Mouse (Mus musculus): ENCODE measurements around the gene Syt16.

Syt16 gene

GRCm38 (mm10) chr12:74105811-74106513, 108.5 kb downstream of the Syt16 start:
- peak; percentile 9 for DNase-seq (ENCODE audit: low read depth, low spot score)

GRCm38 (mm10) chr12:74108663-74109081, 111.2 kb downstream of the Syt16 start:
- DNase-seq (ENCODE audit: low read depth, low spot score), result no peak

DNA sequence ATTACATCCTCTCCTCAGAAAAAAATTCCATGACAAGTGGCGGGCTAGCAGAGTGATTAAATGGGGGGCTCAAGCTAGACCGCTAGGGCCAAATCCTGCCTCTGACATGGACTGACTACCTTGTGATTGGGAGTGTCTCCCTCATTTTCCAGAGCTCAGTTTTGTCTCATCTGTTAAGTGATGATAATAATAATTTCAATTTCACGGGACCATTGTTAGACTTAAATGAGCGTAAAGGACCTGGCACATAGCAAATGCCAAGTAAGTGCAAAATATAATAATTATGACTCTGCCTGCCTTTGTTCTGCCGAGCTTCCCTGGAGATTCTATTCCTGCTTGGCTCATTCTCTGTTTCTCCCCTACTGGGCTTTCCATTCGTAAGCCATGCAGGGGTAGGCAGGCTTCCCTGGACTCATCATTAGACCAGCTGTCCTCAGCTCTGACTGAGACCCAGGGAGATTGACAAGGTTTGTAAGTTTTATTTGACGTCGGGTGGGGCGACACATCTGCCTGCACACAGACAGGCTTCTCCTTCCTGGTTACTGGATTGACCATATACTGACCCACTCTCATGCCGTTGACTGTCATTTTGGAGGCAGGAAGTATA, 112.1 kb downstream of the Syt16 start:
- no peak for DNase-seq (ENCODE audit: low read depth, low spot score)

DNA sequence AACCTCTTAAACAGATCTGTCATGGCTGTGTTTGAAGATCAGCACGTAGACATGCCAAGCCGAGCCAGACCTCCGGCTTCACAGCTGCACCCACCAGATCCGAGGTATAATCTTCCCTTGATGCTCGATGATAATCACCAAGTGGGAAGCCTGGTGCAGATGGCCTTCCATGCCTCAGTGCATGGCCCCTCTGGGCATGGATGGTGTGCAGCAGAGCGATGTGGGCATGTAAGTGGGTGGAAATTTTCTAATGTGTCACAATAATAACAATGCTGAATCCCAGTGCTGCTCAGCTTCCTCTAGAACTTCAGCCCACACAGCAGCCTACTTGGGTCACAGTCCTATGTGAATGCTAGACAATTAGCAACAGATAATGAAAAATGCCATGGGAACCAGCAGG, 119.4 kb downstream of the Syt16 start:
- no peak for DNase-seq (ENCODE audit: low read depth, low spot score)

GRCm38 (mm10) chr12:74125796-74126195, 128.3 kb downstream of the Syt16 start:
- DNase-seq (ENCODE audit: low read depth, low spot score), result peak; percentile 58

- peak; percentile 29 for DNase-seq (ENCODE audit: low read depth, low spot score)
Measured at GRCm38 (mm10) chr12:74128229-74128628, 130.8 kb downstream of the Syt16 start.

DNA sequence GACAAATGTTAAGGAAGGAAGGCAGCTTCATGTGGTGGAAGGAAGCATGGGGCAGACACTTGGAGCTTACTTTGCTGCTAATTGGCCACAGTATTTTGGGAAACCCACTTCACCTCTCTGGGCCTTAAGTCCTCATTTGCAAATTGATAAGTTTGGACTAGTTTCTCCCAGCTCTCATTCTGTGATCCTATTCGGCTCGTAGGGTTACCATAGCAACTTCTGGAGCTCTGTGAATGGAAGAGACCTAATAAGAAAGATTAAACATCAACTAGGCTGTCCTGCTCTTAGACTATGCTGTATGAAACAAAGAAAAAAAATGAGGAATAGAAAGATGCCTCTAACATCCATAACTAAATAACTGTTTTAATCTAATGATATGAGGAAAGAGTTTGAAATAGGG, 134.3 kb downstream of the Syt16 start:
- DNase-seq (ENCODE audit: low read depth, low spot score), result no peak

DNA sequence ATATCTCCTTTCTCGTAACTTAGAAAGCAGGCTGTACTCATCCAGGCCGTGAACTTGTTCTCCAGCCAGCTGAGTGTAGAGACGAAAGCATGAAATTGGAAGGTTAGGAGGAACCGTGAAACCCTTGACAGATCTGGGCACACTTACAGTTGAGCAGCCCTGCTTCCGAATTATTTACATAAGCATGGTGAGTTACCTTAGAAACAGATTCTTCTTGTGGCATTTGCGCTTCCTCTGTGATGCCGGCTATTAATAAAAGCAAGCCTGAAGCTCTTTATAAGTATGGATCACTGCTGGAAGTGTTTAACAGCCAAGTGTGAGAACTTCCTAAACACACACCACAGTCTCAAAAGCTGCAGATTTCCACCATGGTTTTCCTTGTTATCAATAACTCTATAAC, 144.7 kb downstream of the Syt16 start:
- DNase-seq (ENCODE audit: low read depth, low spot score), result no peak

DNA sequence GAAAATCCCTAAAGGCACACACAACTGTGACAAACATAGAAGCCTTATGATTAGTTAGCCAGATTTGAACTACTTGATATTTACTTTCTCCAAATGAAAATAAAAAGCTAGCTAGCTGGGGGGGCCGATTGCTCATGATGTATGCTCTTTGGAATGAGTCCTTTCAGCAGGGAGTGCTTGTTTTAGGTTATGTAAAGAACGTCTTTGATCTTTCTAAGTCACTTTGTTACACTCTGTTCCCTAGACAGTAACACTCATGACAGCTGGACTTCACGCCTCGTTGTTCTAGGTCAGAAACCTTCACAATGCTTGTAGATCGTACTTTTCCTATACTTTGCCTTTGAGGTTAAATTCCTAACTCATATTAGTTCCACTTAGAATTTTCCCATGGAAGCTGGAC, 146.9 kb downstream of the Syt16 start:
- DNase-seq (ENCODE audit: low read depth, low spot score), result no peak

- peak; percentile 64 for DNase-seq (ENCODE audit: low read depth, low spot score)
Measured at GRCm38 (mm10) chr12:74160791-74161190, 163.3 kb downstream of the Syt16 start.

- no peak for DNase-seq (ENCODE audit: low read depth, low spot score)
Measured at GRCm38 (mm10) chr12:74163080-74163479, 165.6 kb downstream of the Syt16 start.

- no peak for DNase-seq (ENCODE audit: low read depth, low spot score)
Measured at GRCm38 (mm10) chr12:74171257-74171656, 173.8 kb downstream of the Syt16 start.

DNA sequence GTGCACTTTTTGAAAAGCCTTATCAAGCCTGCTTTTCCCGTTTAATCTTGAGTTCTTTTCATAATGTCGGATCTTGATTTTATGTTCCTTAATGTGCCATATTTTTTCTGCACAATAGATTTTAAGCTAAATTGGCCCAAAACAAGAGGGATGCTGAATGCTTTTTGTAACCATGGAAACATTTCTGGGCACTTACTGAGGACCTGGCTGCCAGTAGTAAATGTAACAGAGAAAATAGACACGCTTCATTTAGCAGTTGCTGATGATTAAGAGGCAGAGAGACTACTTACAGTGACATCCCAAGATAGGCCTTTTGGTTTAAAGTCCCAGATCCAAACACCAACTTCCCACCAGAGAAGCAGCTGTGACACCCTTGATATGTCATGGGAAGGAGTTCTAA, 176.4 kb downstream of the Syt16 start:
- no peak for DNase-seq (ENCODE audit: low read depth, low spot score)

- no peak for DNase-seq (ENCODE audit: low read depth, low spot score)
Measured at GRCm38 (mm10) chr12:74184596-74184995, 187.1 kb downstream of the Syt16 start.

GRCm38 (mm10) chr12:74188243-74188785, 190.9 kb downstream of the Syt16 start:
- no peak for DNase-seq (ENCODE audit: low read depth, low spot score)

- no peak for DNase-seq (ENCODE audit: low read depth, low spot score)
Measured at GRCm38 (mm10) chr12:74188815-74189214, 191.4 kb downstream of the Syt16 start.

DNA sequence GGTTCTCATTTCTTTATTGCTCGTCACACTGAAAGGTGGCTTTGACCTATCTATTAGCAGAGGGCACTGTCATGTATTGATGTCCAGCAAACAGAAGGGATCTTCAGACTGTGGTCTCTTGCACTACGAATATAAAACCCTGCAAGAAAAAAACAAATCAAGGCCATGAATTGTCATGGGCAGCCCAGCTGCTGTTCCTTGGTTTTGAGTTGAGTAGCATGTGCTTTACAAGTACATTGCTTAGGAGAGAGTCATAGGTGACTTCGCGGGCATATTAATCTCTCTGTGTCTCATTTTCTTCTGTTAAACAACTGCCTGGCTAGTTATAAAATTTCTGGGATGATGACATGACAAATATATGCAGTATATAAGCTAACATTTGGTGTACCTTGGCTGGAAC, 192.4 kb downstream of the Syt16 start:
- no peak for DNase-seq (ENCODE audit: low read depth, low spot score)

- DNase-seq (ENCODE audit: low read depth, low spot score), result no peak
Measured at GRCm38 (mm10) chr12:74190297-74190696, 192.8 kb downstream of the Syt16 start.

DNA sequence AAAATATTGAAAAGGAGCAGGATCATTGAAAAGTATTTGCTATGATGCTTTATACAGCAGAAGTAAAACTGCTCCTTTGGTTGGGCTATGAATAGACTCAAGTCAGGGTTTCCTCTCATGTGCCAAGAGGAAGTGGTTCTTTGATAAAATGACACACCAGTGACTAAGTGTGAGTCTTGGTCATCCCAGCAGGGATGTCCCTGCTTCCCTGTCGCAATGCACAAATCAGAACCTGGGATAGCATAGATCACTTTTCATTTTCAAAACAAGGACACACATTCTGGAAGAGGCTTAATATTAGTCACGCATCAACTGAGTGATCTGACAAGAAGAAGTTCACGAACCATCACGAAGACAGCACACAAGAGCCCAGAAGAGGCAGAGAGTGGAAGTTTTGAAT, 195.1 kb downstream of the Syt16 start:
- no peak for DNase-seq (ENCODE audit: low read depth, low spot score)

- DNase-seq (ENCODE audit: low read depth, low spot score), result no peak
Measured at GRCm38 (mm10) chr12:74201410-74201809, 203.9 kb downstream of the Syt16 start.

DNA sequence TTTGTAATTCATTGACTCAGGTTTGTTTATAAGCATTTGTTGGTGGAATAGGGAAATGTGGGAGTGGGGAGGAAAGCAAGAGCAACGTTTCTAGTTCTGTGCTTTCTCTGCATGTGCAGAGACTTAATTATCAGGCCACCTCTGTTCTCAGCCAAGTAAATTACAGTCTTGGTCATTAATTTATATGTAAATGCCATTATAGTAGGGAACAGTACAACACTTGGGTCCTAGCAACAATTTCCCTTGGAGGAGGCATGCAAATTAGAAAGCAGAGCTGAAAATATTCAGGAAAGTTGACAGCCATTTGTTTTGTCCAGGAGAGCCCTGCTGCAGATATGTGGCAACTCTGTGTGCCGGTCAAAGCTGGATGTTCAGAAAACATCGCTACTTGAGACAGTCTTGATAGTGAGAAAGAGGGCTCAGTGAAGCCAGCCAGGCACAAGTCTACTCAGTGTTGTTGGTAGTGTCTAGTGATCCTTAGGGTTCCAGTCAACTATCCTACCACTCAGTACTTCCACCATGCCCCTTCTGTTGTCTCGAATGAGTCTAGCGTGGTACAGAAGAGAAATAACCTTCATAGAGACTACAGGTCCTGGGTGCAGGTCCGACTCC, 205.1 kb downstream of the Syt16 start:
- DNase-seq (ENCODE audit: low read depth, low spot score), result no peak

DNA sequence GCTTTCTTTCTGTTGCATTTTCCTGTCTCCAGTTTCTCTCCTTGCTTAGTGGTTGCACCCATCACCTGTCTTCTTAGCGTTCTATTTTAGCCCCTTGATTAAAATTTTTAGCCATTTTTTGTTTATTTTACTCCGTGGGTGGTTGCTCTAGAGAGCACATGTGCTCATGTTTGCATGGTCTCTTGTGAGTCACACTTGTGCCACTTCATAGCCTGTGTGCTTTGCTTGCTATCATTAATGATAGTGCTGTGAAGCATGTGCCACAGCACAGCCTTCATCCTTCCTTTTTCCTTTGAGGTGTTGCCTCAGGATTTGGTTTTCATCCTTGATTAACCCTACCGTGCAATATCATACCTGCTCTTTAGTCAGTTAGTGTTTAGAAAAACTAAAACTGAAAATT, 214.7 kb downstream of the Syt16 start:
- no peak for DNase-seq (ENCODE audit: low read depth, low spot score)
